Mouse (Mus musculus) lung, embryonic 16.5 days (tissue): ENCODE results near the gene Homer3. TPM values are rescaled to one million over a fixed set of nuclear protein-coding genes. Genes with fewer than 3 reads are reported as not detected.
A peak's percentile ranks its signal among the peaks of the same experiment; 100 is the strongest.

Experiments
- ATAC-seq: fragments of 200-750 bp; cut with Nextera tagmentation; 2 replicates; pipeline ENCODE4 v1.8.0; 2017; ENCODE audit warnings: low read depth, mild to moderate bottlenecking, moderate library complexity
- H3K27ac ChIP-seq: fragments of 300-500 bp; sonication (generic); 2 replicates; pipeline ENCODE4 v1.5.1; 2014; ENCODE audit warnings: mild to moderate bottlenecking, control low read depth, low read length
- H3K27me3 ChIP-seq: fragments of 300-500 bp; sonication (generic); 2 replicates; pipeline ENCODE4 v1.6.1; 2014; ENCODE audit warnings: low read depth, low read length, mixed read lengths; ENCODE audit not compliant: control insufficient read depth, insufficient read depth
- H3K36me3 ChIP-seq: fragments of 300-500 bp; sonication (generic); 2 replicates; pipeline ENCODE4 v1.6.1; 2014; ENCODE audit warnings: low read length; ENCODE audit not compliant: control insufficient read depth, insufficient read depth
- H3K4me1 ChIP-seq: fragments of 300-500 bp; sonication (generic); replicated peaks from 2 replicates; pipeline ENCODE4 v1.6.1; 2014; ENCODE audit warnings: low read length, mixed read lengths; ENCODE audit not compliant: control insufficient read depth, insufficient read depth
- H3K4me2 ChIP-seq: fragments of 300-500 bp; sonication (generic); 2 replicates; pipeline ENCODE4 v1.6.1; 2014; ENCODE audit warnings: low read depth, low read length, control low read depth
- H3K4me3 ChIP-seq: fragments of 300-500 bp; sonication (generic); 2 replicates; pipeline ENCODE4 v1.5.1; 2014; ENCODE audit warnings: mild to moderate bottlenecking, low read length, control low read depth
- H3K9ac ChIP-seq: fragments of 300-500 bp; sonication (generic); 2 replicates; pipeline ENCODE4 v1.6.1; 2014; ENCODE audit warnings: low read length, control low read depth
- H3K9me3 ChIP-seq: fragments of 300-500 bp; sonication (generic); 2 replicates; pipeline ENCODE4 v1.6.1; 2016; ENCODE audit warnings: low read length; ENCODE audit not compliant: control insufficient read depth
- WGBS: fragments of 180-500 bp; shearing (Covaris S2); extraction: QIAGEN DNeasy Blood & Tissue Kit; methylation state at CpG from one replicate; pipeline ENCODE4 v1.1.7; 2014; 5-methylcytosine and 5-hydroxymethylcytosine counted together
- polyA plus RNA-seq: library from polyadenylated mRNA; unstranded; fragments of >200 nt; fragmentation: Nextera tagmentation; extraction: Ambion mirVana; gene quantifications from 2 replicates; pipeline ENCODE4 v1.2.1, GENCODE M21; 2015

Gene Homer3
- polyA plus RNA-seq, 1 experiment from 2014 or later = 60.0 TPM

- Histone ChIP-seq H3K9me3 (no peaks in the 10 kb centered on the region), H3K9ac (no peak overlapping the region), H3K27me3 (peaks cover 2% of the 10 kb centered on the region; the same call in 1 of the 2 replicates), H3K36me3 (peaks cover 11% of the 10 kb centered on the region), H3K4me3 (no peak overlapping the region), H3K4me2 (no peak overlapping the region), H3K27ac (no peak overlapping the region), H3K4me1 (peaks cover 19% of the 10 kb centered on the region)
- 88% methylated on average over 6 of the region's 6 CpGs for WGBS
- no peak for ATAC-seq
These were observed 44.9 kb downstream of the Homer3 start for GRCm38 (mm10) chr8:70327512-70327911.

GRCm38 (mm10) chr8:70329124-70329834, 46.7 kb downstream of the Homer3 start, which contains the start of gene Gdf1:
Gene Gdf1, plus strand, starts transcription at chr8:70329817.
- peaks cover 28% of the 10 kb centered on the region for H3K36me3 ChIP-seq
- H3K27ac ChIP-seq = no peak within 1 kb of the TSS

GRCm38 (mm10) chr8:70329835-70330740, 47.5 kb downstream of the Homer3 start:
- peaks cover 2% of the 10 kb centered on the region; the same call in 1 of the 2 replicates for H3K27me3 ChIP-seq
- no peaks in the 10 kb centered on the region for H3K9me3 ChIP-seq
- peak overlapping the region; percentile 39 for H3K4me2 ChIP-seq
- H3K9ac ChIP-seq = peak overlapping the region; percentile 47; the same call in 1 of the 2 replicates
- H3K4me1 ChIP-seq = peaks cover 19% of the 10 kb centered on the region
- no peak overlapping the region for H3K27ac ChIP-seq
- 10% methylated on average over 45 of the region's 45 CpGs for WGBS
- peak; percentile 47 for ATAC-seq
- peaks cover 36% of the 10 kb centered on the region for H3K36me3 ChIP-seq
- peak overlapping the region; percentile 12 for H3K4me3 ChIP-seq

More at GRCm38 (mm10) chr8:70329124-70329834, 46.7 kb downstream of the Homer3 start, which contains the start of gene Gdf1:
- H3K27me3 ChIP-seq = peaks cover 2% of the 10 kb centered on the region; the same call in 1 of the 2 replicates
- no peak for ATAC-seq
- peak within 1 kb of the TSS; percentile 47; the same call in 1 of the 2 replicates for H3K9ac ChIP-seq
- peaks cover 19% of the 10 kb centered on the region for H3K4me1 ChIP-seq
- WGBS = 29% methylated on average over 14 of the region's 14 CpGs
- no peaks in the 10 kb centered on the region for H3K9me3 ChIP-seq
- peak within 1 kb of the TSS; percentile 39 for H3K4me2 ChIP-seq
- H3K4me3 ChIP-seq = peak within 1 kb of the TSS; percentile 12

- Histone ChIP-seq H3K36me3 (peaks cover 44% of the 10 kb centered on the region), H3K4me2 (peak overlapping the region; percentile 39), H3K27ac (no peak overlapping the region), H3K4me1 (peaks cover 19% of the 10 kb centered on the region), H3K4me3 (peak overlapping the region; percentile 12; the same call in 1 of the 2 replicates), H3K9ac (peak overlapping the region; percentile 47; the same call in 1 of the 2 replicates), H3K9me3 (no peaks in the 10 kb centered on the region), H3K27me3 (peaks cover 2% of the 10 kb centered on the region; the same call in 1 of the 2 replicates)
- 31% methylated on average over 51 of the region's 53 CpGs for WGBS
- peak; percentile 86 for ATAC-seq
These were observed 48.2 kb downstream of the Homer3 start for GRCm38 (mm10) chr8:70330741-70331364.

DNA sequence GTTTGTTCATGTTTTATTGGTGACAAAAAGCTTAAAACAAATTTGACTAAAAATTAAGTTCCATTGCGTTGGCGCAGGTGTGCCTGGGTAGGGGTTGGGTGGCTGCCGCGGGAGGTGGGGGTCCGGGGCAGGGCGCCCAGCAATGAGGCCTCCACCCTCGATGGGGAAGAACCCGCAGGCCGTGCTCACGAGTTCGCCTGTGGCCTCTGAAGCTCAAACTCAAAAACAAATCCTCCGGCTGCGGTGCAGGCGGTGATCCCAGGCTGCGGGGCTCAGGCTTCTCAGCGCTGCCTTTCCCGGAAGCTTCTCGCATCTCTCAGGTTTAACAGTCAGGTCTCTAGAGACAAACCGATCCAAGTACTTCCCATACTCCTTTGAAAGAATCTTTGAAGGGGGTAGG, 48.9 kb downstream of the Homer3 start:
- H3K36me3 ChIP-seq = peaks cover 51% of the 10 kb centered on the region
- 75% methylated on average over 19 of the region's 19 CpGs for WGBS

GRCm38 (mm10) chr8:70332070-70332877, 49.6 kb downstream of the Homer3 start:
- no peak overlapping the region for H3K4me2 ChIP-seq
- 31% methylated on average over 39 of the region's 41 CpGs for WGBS

More for the DNA sequence above, 48.9 kb downstream of the Homer3 start:
- Histone ChIP-seq H3K4me3 (no peak overlapping the region), H3K9me3 (no peaks in the 10 kb centered on the region), H3K4me1 (peaks cover 19% of the 10 kb centered on the region), H3K27me3 (peaks cover 2% of the 10 kb centered on the region; the same call in 1 of the 2 replicates), H3K4me2 (no peak overlapping the region), H3K9ac (no peak overlapping the region), H3K27ac (no peak overlapping the region)
- ATAC-seq = no peak

GRCm38 (mm10) chr8:70332878-70333202, 50.2 kb downstream of the Homer3 start:
- Histone ChIP-seq H3K9me3 (no peaks in the 10 kb centered on the region), H3K4me2 (no peak overlapping the region), H3K27me3 (peaks cover 2% of the 10 kb centered on the region; the same call in 1 of the 2 replicates), H3K27ac (no peak overlapping the region), H3K9ac (no peak overlapping the region), H3K36me3 (peaks cover 64% of the 10 kb centered on the region), H3K4me1 (peaks cover 19% of the 10 kb centered on the region), H3K4me3 (no peak overlapping the region)
- no peak for ATAC-seq
- 91% methylated on average over 6 of the region's 6 CpGs for WGBS

More at GRCm38 (mm10) chr8:70332070-70332877, 49.6 kb downstream of the Homer3 start:
- H3K4me1 ChIP-seq = peaks cover 19% of the 10 kb centered on the region
- no peaks in the 10 kb centered on the region for H3K9me3 ChIP-seq
- no peak overlapping the region for H3K27ac ChIP-seq
- H3K4me3 ChIP-seq = no peak overlapping the region
- peaks cover 58% of the 10 kb centered on the region for H3K36me3 ChIP-seq
- peak; percentile 79 for ATAC-seq
- H3K9ac ChIP-seq = no peak overlapping the region
- peaks cover 2% of the 10 kb centered on the region; the same call in 1 of the 2 replicates for H3K27me3 ChIP-seq

GRCm38 (mm10) chr8:70338931-70339330, 56.3 kb downstream of the Homer3 start:
- no peak for ATAC-seq
- no peak overlapping the region for H3K4me2 ChIP-seq

More at GRCm38 (mm10) chr8:70338931-70339330, 56.3 kb downstream of the Homer3 start:
- Histone ChIP-seq H3K27ac (no peak overlapping the region), H3K4me3 (no peak overlapping the region), H3K27me3 (no peaks in the 10 kb centered on the region), H3K9me3 (no peaks in the 10 kb centered on the region), H3K36me3 (peaks cover 86% of the 10 kb centered on the region), H3K9ac (no peak overlapping the region), H3K4me1 (no peaks in the 10 kb centered on the region)
- 86% methylated on average over 7 of the region's 7 CpGs for WGBS
